Mouse (Mus musculus) olfactory bulb, adult 2 months (tissue): ENCODE results near the gene Ina. TPM values are rescaled to one million over a fixed set of nuclear protein-coding genes. Genes with fewer than 3 reads are reported as not detected.

Source experiments
- H3K27ac ChIP-seq: fragments of 200-500 bp; 2 replicates; pipeline ENCODE4 v1.5.1; 2012; ENCODE audit warnings: low read depth, low read length; ENCODE audit not compliant: insufficient read depth
- H3K4me1 ChIP-seq: fragments of 200-500 bp; 2 replicates; pipeline ENCODE4 v1.6.1; 2012; ENCODE audit warnings: low read length; ENCODE audit not compliant: control insufficient read depth, insufficient read depth
- H3K4me3 ChIP-seq: fragments of 200-500 bp; 2 replicates; pipeline ENCODE4 v1.5.1; 2012; ENCODE audit warnings: mild to moderate bottlenecking, low read depth, low read length, moderate library complexity; ENCODE audit not compliant: insufficient read depth
- CTCF ChIP-seq: fragments of 200-500 bp; IDR thresholded peaks from 2 replicates; pipeline ENCODE4 v1.5.1; 2012; ENCODE audit warnings: low read depth, mild to moderate bottlenecking, low read length, moderate library complexity; ENCODE audit not compliant: insufficient read depth
- POLR2A ChIP-seq: fragments of 200-500 bp; IDR thresholded peaks from 2 replicates; pipeline ENCODE4 v1.6.1; 2012; ENCODE audit warnings: mild to moderate bottlenecking, low read depth, low read length, moderate library complexity; ENCODE audit not compliant: insufficient read depth
- WGBS: fragments of 180-500 bp; shearing (Covaris S2); methylation state at CpG from one replicate; pipeline ENCODE4 v1.1.7; 2018; 5-methylcytosine and 5-hydroxymethylcytosine counted together
- polyA plus RNA-seq: library from polyadenylated mRNA; stranded (reverse); fragments of >200 nt; gene quantifications from 2 replicates; pipeline ENCODE4 v1.2.4, GENCODE M21; 2012; ENCODE audit warnings: low replicate concordance; ENCODE audit not compliant: missing spikeins, insufficient read depth, insufficient read length

Gene Ina
- polyA plus RNA-seq, 1 experiment = not detected

DNA sequence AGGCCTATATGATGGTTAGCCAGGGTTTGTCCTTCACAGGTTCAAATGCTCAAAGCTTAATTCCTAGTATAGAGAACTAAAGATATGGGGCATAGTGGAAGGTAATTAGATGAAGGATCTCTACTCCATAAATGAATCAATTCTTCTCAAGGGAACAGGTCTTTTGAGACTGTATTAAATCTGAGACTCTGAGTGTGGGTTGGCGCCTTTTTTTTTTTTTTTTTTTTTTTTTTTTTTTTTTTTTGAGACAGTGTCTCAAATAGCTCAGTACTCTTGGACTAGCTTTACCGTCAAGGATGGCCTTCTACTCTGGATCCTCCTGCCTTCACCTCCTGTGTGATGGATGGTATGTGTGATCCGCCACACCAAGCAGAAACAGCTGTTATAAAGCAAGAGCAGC, 22.1 kb downstream of the Ina start:
- Histone ChIP-seq H3K4me1 (0 out of 2 replicates have a peak, but pooled peaks cover 2% of the 10 kb centered on the region), H3K27ac (no peak overlapping the region), H3K4me3 (no peak overlapping the region)
- WGBS = 84% methylated on average over 3 of the region's 3 CpGs
- TF ChIP-seq CTCF = no peak
- no peak for TF ChIP-seq POLR2A

DNA sequence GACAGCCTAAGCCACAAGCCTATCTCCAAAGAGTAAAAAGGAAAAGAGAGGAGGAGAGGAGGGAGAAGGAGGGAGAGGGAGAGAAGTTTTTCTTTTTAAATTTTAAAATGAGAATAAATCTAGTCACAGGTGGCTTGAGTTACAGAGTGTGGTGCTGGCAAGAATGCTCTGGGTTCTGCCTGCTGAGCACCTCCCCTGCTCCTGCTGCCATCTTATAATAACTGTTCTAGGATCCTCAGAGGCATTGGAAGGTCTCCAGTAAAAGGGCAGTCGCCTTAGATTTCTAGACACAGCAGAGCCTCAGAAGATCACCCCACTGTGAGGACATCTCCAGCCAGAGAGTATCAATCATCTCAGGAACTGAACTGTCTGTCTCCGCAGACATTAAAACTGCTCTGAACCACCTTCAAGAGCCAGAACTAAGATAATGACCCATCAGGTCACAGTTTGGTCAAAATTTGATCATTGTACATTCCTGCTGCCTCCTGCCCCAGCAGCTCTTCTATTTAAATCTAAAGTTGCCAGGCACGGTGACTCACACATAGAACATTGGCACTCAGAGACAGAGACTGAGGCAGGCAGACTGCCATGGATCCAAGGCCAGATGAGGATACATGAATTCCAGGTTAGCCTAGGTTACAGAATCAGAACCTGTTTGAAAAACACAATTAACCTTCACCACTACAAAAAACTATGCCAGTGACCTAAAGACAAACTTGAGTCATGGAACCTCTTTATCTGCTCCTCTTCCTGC, 26.4 kb downstream of the Ina start:
- TF ChIP-seq CTCF (no peak), POLR2A (no peak)
- Histone ChIP-seq H3K4me3 (no peak overlapping the region), H3K4me1 (0 out of 2 replicates have a peak, but pooled peaks cover 2% of the 10 kb centered on the region), H3K27ac (no peak overlapping the region)
- WGBS = 59% methylated on average over 3 of the region's 3 CpGs

DNA sequence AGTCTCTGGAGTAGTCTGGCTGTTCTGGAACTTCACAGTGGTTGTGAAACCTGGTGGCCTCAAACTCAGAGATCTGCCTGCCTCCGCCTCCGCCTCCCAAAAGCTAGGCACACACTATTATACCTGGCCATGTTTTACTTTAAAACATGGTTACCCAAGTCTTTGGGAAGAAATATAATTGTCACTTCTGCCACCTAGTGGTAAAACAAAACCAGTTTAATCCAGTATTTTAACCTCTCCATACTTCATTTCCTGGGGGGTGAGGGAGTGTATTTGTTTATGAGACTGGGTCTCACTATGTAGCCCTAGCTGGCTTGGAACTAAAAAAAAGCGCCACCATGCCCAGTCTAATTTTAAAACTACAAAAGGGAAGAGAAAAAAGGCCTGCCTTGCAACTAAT, 29.1 kb downstream of the Ina start:
- 78% methylated on average over 3 of the region's 3 CpGs for WGBS
- TF ChIP-seq POLR2A (no peak), CTCF (no peak)
- Histone ChIP-seq H3K4me1 (0 out of 2 replicates have a peak, but pooled peaks cover 2% of the 10 kb centered on the region), H3K4me3 (no peak overlapping the region), H3K27ac (no peak overlapping the region)

DNA sequence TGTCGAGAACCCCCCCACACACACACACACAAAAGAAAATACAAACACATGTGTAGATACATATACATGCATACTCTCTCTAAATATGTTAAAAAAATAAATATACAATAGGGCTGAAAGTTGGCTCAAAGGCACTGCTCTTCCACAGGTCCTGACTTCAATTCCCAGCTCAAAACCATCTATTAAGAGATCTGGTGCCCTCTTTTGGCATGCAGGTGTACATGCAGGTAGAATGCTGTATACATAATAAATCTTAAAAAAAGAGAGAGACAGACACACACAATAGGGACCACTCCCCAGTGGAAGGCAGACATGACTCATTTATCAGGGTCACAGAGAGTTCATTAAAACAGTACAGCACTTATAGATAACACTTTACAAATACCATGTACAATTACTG, 31.8 kb downstream of the Ina start:
- no peak overlapping the region for H3K27ac ChIP-seq
- WGBS = 80% methylated on average over 1 of the region's 1 CpGs
- TF ChIP-seq POLR2A = no peak
- TF ChIP-seq CTCF = no peak
- H3K4me1 ChIP-seq = peaks cover 6% of the 10 kb centered on the region
- H3K4me3 ChIP-seq = no peak overlapping the region

DNA sequence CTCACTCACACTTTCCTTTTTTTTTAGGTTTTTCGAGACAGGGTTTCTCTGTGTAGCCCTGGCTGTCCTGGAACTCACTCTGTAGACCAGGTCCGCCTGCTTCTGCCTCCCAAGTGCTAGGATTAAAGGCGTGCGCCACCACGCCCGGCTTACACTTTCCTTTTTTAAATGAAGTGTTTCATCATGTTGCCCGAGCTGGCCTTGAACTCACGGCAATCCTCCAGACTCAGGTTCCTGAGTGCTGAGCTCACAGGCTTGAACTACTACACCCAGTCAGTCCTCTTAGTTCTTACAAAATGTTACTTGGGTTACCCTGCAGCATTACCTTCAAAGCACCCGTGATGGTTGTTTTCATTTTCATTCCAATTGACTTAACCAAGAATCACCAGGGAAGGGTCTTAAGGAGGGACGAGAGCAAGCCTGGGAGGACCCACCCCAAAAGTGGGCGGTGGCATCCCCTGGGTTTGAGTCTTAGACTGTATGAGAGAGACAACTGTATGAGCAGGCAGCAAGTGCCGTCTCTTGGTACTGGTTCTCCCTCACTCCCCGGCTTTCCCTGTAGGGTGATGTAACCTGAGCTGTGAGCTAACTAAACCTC, 32.8 kb downstream of the Ina start:
- Histone ChIP-seq H3K4me1 (peaks cover 6% of the 10 kb centered on the region), H3K27ac (no peak overlapping the region), H3K4me3 (no peak overlapping the region)
- TF ChIP-seq CTCF (no peak), POLR2A (no peak)
- 91% methylated on average over 13 of the region's 13 CpGs for WGBS

DNA sequence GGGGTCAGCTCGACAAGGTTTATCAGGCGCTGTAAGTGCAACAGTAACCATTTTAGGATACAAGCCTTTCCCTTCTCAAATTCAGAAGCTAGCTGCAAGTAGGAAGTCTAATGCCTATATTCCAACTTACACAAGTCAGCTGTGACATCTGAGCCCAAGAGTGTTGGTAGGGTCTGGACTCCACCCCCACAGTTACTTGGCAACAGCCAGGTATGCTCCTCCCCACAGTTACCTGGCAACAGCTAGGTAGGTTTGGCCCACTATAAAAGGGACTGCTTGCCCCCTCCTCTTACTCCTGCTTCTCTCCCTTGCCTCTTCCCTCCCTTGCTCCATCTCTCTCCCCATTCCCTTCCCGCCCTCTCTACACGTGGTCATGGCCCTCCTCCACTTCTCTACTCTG, 34.6 kb downstream of the Ina start:
- Histone ChIP-seq H3K4me1 (peaks cover 6% of the 10 kb centered on the region), H3K27ac (no peak overlapping the region), H3K4me3 (no peak overlapping the region)
- TF ChIP-seq CTCF (no peak), POLR2A (no peak)
- WGBS = 61% methylated on average over 4 of the region's 4 CpGs

DNA sequence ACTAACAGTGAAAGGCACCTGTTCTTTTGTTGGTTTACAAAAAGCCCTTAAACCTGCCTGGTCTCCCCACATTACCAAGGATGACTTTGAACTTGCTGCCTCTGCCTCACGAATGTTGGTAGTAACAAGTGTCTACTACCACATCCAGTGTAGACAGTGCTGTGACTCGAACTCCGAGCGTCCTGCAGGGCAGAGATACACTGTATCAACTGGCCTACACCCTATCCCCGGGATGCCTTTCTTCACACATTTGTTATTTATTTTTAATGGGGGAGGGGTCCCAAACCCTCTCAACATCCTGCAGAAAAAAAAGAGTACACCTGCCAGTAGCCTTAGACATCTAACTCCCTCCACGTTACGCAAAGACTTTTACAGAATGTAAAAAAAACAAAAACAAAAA, 35.3 kb downstream of the Ina start:
- 4% methylated on average over 7 of the region's 7 CpGs for WGBS
- H3K27ac ChIP-seq = no peak overlapping the region

DNA sequence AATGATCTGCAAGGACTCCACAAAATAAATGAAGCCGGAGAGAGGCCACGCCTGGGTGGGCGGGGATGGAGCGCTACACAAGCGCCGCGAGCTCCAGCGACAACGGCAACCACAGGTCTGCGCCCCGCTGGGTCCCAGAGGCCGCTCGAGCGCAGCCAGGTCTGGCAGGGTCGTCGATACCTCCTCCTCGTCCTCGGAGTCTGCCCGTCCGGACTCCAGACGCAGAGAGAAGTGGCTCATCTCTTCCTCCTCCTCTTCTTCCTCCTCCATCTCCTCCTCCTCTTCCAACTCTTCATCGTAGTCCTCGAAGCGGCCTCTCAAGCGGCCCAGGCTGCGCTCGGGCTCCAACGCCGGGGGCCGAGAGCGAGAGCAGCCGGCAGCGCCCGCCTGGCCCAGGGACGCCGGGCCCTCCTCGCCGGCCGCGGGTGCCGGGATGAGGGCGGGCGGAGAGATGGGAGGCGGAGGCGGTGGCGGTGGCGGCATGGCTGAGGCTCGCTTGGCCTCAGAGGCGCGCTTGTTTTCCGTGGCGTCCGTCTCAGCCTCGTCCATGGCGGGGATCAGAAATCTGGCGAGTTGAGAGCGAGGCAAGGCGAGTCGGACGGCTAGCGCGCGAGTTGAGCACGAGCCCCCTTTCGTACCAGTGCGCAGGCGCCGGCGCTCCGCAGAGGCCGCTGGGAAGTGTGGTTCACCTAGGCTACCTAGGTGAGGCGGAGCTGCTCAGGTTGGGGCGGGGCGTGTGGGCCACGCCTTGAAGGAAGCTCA, 36.0 kb downstream of the Ina start, which contains the start of gene Pcgf6:
Gene Pcgf6, minus strand, starts transcription at position 636 of the 762 bp plus-strand sequence.
- WGBS = under 1% methylated on average over 74 of the region's 75 CpGs
- Histone ChIP-seq H3K4me1 (peaks cover 6% of the 10 kb centered on the region), H3K4me3 (peak within 1 kb of the TSS; percentile 99), H3K27ac (peak within 1 kb of the TSS; percentile 81)
- 0 out of 2 replicates have a peak, but pooled peaks have one; percentile 27 for TF ChIP-seq POLR2A
- TF ChIP-seq CTCF = peak; percentile 28; the same call in 1 of the 2 replicates

More for the DNA sequence above, 35.3 kb downstream of the Ina start:
- TF ChIP-seq POLR2A = no peak
- TF ChIP-seq CTCF = no peak
- H3K4me3 ChIP-seq = peak overlapping the region; percentile 99
- H3K4me1 ChIP-seq = peaks cover 6% of the 10 kb centered on the region
